Mouse (Mus musculus): Measurements from ENCODE around the gene Gtf2f2. TPM values are rescaled to one million over a fixed set of nuclear protein-coding genes. Genes with fewer than 3 reads are reported as not detected.

Gtf2f2 gene
- polyA plus RNA-seq, 1 experiment from 2014 or later = 58.2 TPM

GRCm38 (mm10) chr14:75858181-75858580, 152.5 kb downstream of the Gtf2f2 start:
- H3K4me1 ChIP-seq (ENCODE audit: control insufficient read depth, insufficient read depth, low read length) = no peaks in the 10 kb centered on the region
- peaks cover 7% of the 10 kb centered on the region; the same call in 1 of the 2 replicates for H3K36me3 ChIP-seq (ENCODE audit: control insufficient read depth, insufficient read depth, low read length)
- WGBS = 69% methylated on average over 2 of the region's 2 CpGs
- ATAC-seq (no peak), DNase-seq (ENCODE audit: low spot score) (no peak)
- no peaks in the 10 kb centered on the region for H3K27me3 ChIP-seq (replicated peaks; ENCODE audit: control insufficient read depth, insufficient read depth, low read length)
- H3K9me3 ChIP-seq (replicated peaks; ENCODE audit: control insufficient read depth, low read length) = no peaks in the 10 kb centered on the region
- H3K4me2 ChIP-seq (ENCODE audit: low read length) = no peak overlapping the region
- no peak overlapping the region for H3K4me3 ChIP-seq (ENCODE audit: low read depth, low read length)
- H3K9ac ChIP-seq (ENCODE audit: low read length) = no peak overlapping the region
- no peak overlapping the region for H3K27ac ChIP-seq (ENCODE audit: low read depth, low read length)

- peaks cover 22% of the 10 kb centered on the region for H3K36me3 ChIP-seq (ENCODE audit: control insufficient read depth, insufficient read depth, low read length)
- no peak for DNase-seq (ENCODE audit: low spot score)
- H3K4me2 ChIP-seq (ENCODE audit: low read length) = no peak overlapping the region
- no peaks in the 10 kb centered on the region for H3K4me1 ChIP-seq (ENCODE audit: control insufficient read depth, insufficient read depth, low read length)
- no peaks in the 10 kb centered on the region for H3K9me3 ChIP-seq (replicated peaks; ENCODE audit: control insufficient read depth, low read length)
- H3K27ac ChIP-seq (ENCODE audit: low read depth, low read length) = no peak overlapping the region
- ATAC-seq = no peak
- H3K4me3 ChIP-seq (ENCODE audit: low read depth, low read length) = no peak overlapping the region
- 71% methylated on average over 17 of the region's 17 CpGs for WGBS
- H3K27me3 ChIP-seq (replicated peaks; ENCODE audit: control insufficient read depth, insufficient read depth, low read length) = no peaks in the 10 kb centered on the region
- no peak overlapping the region for H3K9ac ChIP-seq (ENCODE audit: low read length)
These were observed 155.2 kb downstream of the Gtf2f2 start for GRCm38 (mm10) chr14:75855263-75855992.

- no peak overlapping the region for H3K4me2 ChIP-seq (ENCODE audit: low read length)
- no peak overlapping the region for H3K9ac ChIP-seq (ENCODE audit: low read length)
- DNase-seq (ENCODE audit: low spot score) (no peak), ATAC-seq (no peak)
- peaks cover 56% of the 10 kb centered on the region for H3K36me3 ChIP-seq (ENCODE audit: control insufficient read depth, insufficient read depth, low read length)
- 96% methylated on average over 5 of the region's 5 CpGs for WGBS
- no peak overlapping the region for H3K27ac ChIP-seq (ENCODE audit: low read depth, low read length)
- H3K9me3 ChIP-seq (replicated peaks; ENCODE audit: control insufficient read depth, low read length) = no peaks in the 10 kb centered on the region
- H3K4me1 ChIP-seq (ENCODE audit: control insufficient read depth, insufficient read depth, low read length) = peaks cover 7% of the 10 kb centered on the region
- no peak overlapping the region for H3K4me3 ChIP-seq (ENCODE audit: low read depth, low read length)
- H3K27me3 ChIP-seq (replicated peaks; ENCODE audit: control insufficient read depth, insufficient read depth, low read length) = no peaks in the 10 kb centered on the region
These were observed 158.6 kb downstream of the Gtf2f2 start for GRCm38 (mm10) chr14:75852016-75852415.

- no peak overlapping the region for H3K9ac ChIP-seq (ENCODE audit: low read length)
- peaks cover 62% of the 10 kb centered on the region for H3K36me3 ChIP-seq (ENCODE audit: control insufficient read depth, insufficient read depth, low read length)
These were observed 159.8 kb downstream of the Gtf2f2 start for GRCm38 (mm10) chr14:75850819-75851218.

GRCm38 (mm10) chr14:75849842-75850568, 160.7 kb downstream of the Gtf2f2 start:
- Histone ChIP-seq H3K4me3 (ENCODE audit: low read depth, low read length) (no peak overlapping the region), H3K9ac (ENCODE audit: low read length) (no peak overlapping the region), H3K9me3 (replicated peaks; ENCODE audit: control insufficient read depth, low read length) (no peaks in the 10 kb centered on the region), H3K36me3 (ENCODE audit: control insufficient read depth, insufficient read depth, low read length) (peaks cover 62% of the 10 kb centered on the region), H3K27me3 (replicated peaks; ENCODE audit: control insufficient read depth, insufficient read depth, low read length) (no peaks in the 10 kb centered on the region), H3K27ac (ENCODE audit: low read depth, low read length) (no peak overlapping the region), H3K4me2 (ENCODE audit: low read length) (no peak overlapping the region), H3K4me1 (ENCODE audit: control insufficient read depth, insufficient read depth, low read length) (peaks cover 10% of the 10 kb centered on the region)
- no peak for DNase-seq (ENCODE audit: low spot score)
- WGBS = 83% methylated on average over 6 of the region's 6 CpGs
- no peak for ATAC-seq

More at GRCm38 (mm10) chr14:75850819-75851218, 159.8 kb downstream of the Gtf2f2 start:
- WGBS = 2% methylated on average over 6 of the region's 6 CpGs
- Histone ChIP-seq H3K27ac (ENCODE audit: low read depth, low read length) (no peak overlapping the region; the same call in 1 of the 2 replicates), H3K27me3 (replicated peaks; ENCODE audit: control insufficient read depth, insufficient read depth, low read length) (no peaks in the 10 kb centered on the region), H3K4me3 (ENCODE audit: low read depth, low read length) (no peak overlapping the region), H3K9me3 (replicated peaks; ENCODE audit: control insufficient read depth, low read length) (no peaks in the 10 kb centered on the region), H3K4me1 (ENCODE audit: control insufficient read depth, insufficient read depth, low read length) (peaks cover 10% of the 10 kb centered on the region), H3K4me2 (ENCODE audit: low read length) (no peak overlapping the region)
- peak; percentile 64 for ATAC-seq
- DNase-seq (ENCODE audit: low spot score) = peak; percentile 57

- WGBS = 79% methylated on average over 5 of the region's 5 CpGs
- no peak overlapping the region for H3K4me2 ChIP-seq (ENCODE audit: low read length)
- H3K9me3 ChIP-seq (replicated peaks; ENCODE audit: control insufficient read depth, low read length) = no peaks in the 10 kb centered on the region
- DNase-seq (ENCODE audit: low spot score) = no peak
- H3K4me1 ChIP-seq (ENCODE audit: control insufficient read depth, insufficient read depth, low read length) = peaks cover 11% of the 10 kb centered on the region
- peaks cover 60% of the 10 kb centered on the region for H3K36me3 ChIP-seq (ENCODE audit: control insufficient read depth, insufficient read depth, low read length)
- no peak overlapping the region for H3K9ac ChIP-seq (ENCODE audit: low read length)
- H3K27me3 ChIP-seq (replicated peaks; ENCODE audit: control insufficient read depth, insufficient read depth, low read length) = no peaks in the 10 kb centered on the region
- no peak overlapping the region for H3K4me3 ChIP-seq (ENCODE audit: low read depth, low read length)
- no peak overlapping the region for H3K27ac ChIP-seq (ENCODE audit: low read depth, low read length)
- no peak for ATAC-seq
These were observed 161.4 kb downstream of the Gtf2f2 start for GRCm38 (mm10) chr14:75849236-75849635.

GRCm38 (mm10) chr14:75848482-75848881, 162.2 kb downstream of the Gtf2f2 start:
- 88% methylated on average over 5 of the region's 5 CpGs for WGBS
- H3K9ac ChIP-seq (ENCODE audit: low read length) = no peak overlapping the region
- peaks cover 56% of the 10 kb centered on the region for H3K36me3 ChIP-seq (ENCODE audit: control insufficient read depth, insufficient read depth, low read length)
- H3K27ac ChIP-seq (ENCODE audit: low read depth, low read length) = no peak overlapping the region
- ATAC-seq = no peak
- peaks cover 14% of the 10 kb centered on the region for H3K4me1 ChIP-seq (ENCODE audit: control insufficient read depth, insufficient read depth, low read length)
- no peaks in the 10 kb centered on the region for H3K27me3 ChIP-seq (replicated peaks; ENCODE audit: control insufficient read depth, insufficient read depth, low read length)
- H3K4me2 ChIP-seq (ENCODE audit: low read length) = no peak overlapping the region
- no peak for DNase-seq (ENCODE audit: low spot score)
- H3K9me3 ChIP-seq (replicated peaks; ENCODE audit: control insufficient read depth, low read length) = no peaks in the 10 kb centered on the region
- H3K4me3 ChIP-seq (ENCODE audit: low read depth, low read length) = no peak overlapping the region

GRCm38 (mm10) chr14:75847669-75848068, 163.0 kb downstream of the Gtf2f2 start:
- Histone ChIP-seq H3K4me1 (ENCODE audit: control insufficient read depth, insufficient read depth, low read length) (peaks cover 14% of the 10 kb centered on the region), H3K27ac (ENCODE audit: low read depth, low read length) (no peak overlapping the region), H3K36me3 (ENCODE audit: control insufficient read depth, insufficient read depth, low read length) (peaks cover 56% of the 10 kb centered on the region), H3K9ac (ENCODE audit: low read length) (no peak overlapping the region), H3K4me2 (ENCODE audit: low read length) (peak overlapping the region; percentile 23; the same call in 1 of the 2 replicates), H3K9me3 (replicated peaks; ENCODE audit: control insufficient read depth, low read length) (no peaks in the 10 kb centered on the region), H3K27me3 (replicated peaks; ENCODE audit: control insufficient read depth, insufficient read depth, low read length) (no peaks in the 10 kb centered on the region), H3K4me3 (ENCODE audit: low read depth, low read length) (no peak overlapping the region)
- DNase-seq (ENCODE audit: low spot score) (no peak), ATAC-seq (no peak)
- 82% methylated on average over 4 of the region's 4 CpGs for WGBS
